Mouse (Mus musculus): ENCODE data around the gene Gtf2f1.

The Gtf2f1 gene

DNA sequence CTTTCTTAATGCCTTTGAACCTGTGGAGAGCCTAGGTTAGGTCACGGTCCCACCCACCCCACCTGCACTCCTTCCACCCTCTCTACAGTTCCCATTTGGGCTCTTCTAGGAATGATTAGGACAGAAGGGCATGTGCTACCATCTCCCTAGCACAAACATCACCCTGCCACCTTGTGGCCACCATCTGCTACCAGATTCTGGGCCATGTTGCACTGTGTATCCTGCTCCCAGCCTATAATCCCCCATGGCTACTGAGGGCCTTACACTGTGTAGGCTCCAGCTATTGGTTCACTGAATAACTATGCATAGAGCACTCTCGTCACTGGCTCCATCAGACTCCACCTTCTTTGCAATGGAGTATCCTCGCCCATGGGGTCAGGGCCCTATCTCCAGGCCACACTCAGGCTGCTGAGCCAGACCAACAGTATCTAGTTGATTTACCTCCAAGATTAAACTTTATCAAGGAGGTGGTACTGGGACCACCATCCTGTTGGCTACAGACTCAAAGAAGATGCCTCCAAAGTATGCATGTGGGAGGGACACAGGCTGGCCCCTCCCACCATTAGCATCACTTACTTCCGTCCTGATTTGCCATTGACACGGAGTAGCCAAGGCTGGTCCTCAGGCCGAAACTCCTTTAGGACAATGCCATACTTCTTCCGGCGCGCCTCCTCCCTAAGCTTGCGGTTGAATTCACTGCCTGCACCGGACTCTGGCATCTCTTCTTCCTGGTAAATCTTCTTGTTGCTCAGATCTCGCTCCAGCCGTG, 3.8 kb downstream of the Gtf2f1 start:
- no peak for DNase-seq (ENCODE audit: low read depth, low spot score)

DNA sequence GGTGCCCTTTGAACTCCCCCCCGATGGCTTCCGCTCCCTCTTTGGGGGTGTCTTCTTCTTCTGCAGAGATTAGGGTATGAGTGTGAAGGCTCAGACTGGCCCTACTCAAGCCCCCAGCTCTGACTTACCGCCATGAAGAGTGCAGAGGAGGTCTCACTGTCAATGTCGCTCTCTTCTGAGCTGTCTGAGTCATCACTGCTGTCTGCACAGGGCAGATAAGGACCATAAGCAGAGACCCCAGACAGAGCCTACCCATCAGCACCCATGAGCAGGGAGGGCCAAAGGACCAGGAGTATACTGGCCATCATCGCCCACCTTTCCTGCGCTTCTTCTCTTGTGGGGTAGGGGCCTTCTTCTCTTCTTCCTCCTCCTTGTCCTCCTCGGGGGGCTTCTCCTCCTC, 7.1 kb downstream of the Gtf2f1 start:
- DNase-seq (ENCODE audit: low read depth, low spot score): no peak

DNA sequence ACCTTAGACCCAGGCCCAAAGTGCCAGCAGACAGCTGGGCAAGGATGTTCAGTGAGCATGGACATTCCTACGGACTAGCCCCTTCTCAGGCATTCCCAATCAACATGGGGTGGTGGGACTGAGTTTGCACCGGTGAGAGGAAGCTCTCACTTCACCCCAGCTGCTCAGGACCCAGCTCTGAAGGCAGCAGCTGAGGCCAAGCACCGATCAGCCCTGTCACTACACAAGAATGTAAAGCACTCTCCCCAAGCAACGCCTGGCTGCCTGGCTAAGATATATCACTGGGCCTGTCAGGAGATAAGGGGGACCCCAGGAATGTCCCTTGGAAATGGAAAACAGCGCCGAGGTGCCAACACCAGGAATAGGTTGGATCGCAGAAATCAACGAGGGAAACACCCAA, 9.9 kb downstream of the Gtf2f1 start:
- no peak for DNase-seq (ENCODE audit: low read depth, low spot score)

- DNase-seq (ENCODE audit: low read depth, low spot score): no peak
Measured at GRCm38 (mm10) chr17:56999968-57000609, 11.0 kb downstream of the Gtf2f1 start, which contains the start of gene Pspn. TSS of gene Pspn (minus strand) at chr17:57000018.

- DNase-seq (ENCODE audit: low read depth, low spot score): no peak
Measured at GRCm38 (mm10) chr17:56999414-56999813, 11.7 kb downstream of the Gtf2f1 start.

DNA sequence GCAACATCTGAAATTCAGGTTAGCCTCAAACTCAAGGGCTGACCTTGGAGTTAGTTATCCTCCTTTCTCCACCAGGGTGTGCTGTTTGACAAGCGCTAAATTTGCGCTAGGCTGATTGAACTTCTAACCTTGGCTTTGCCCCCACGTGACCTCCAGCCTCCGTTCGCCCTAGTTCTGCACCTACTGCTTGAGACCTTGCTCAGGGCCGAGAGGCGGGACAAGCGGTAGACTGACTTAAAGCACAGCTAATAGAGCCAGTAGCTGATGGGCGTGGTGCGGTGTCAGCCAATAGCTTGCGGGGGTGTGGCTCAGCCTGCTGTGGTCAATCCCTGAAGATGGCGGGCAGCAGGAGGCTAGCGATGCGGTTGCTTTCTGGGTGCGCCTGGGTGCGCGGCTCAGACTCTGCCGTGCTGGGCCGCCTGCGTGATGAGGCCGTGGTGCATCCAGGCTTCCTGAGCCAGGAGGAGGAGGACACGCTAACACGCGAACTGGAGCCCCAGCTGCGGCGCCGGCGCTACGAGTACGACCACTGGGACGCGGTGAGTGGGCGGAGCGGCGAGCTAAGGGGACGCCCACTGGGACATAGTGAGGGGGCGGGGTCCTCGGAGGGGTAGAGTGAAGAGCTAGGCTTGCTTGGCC, 13.9 kb downstream of the Gtf2f1 start, which contains the start of gene Alkbh7:
Gene Alkbh7, plus strand, starts transcription at position 311 of the 639 bp plus-strand sequence.
- peak; percentile 97 for DNase-seq (ENCODE audit: low read depth, low spot score)

DNA sequence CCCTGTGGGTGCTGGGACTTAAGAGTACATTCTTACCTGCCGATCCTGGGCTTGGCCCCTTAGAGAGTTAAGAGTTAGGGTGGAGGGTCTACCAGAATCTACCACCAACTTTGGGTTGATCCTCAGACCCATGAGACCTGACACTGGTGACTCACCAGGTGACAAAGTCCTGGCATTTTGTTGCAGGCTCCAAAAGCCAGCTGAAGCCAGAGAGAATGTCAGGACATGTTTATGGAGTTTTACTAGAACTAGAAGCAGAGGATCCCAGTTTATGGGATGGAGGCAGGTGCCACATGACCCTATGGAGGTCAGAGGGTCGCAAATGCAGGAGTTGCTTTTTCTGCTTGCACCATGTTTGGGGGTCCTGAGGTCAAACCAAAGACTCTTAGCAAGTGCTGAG, 14.6 kb downstream of the Gtf2f1 start:
- no peak for DNase-seq (ENCODE audit: low read depth, low spot score)

GRCm38 (mm10) chr17:56995046-56995445, 16.0 kb downstream of the Gtf2f1 start:
- no peak for DNase-seq (ENCODE audit: low read depth, low spot score)

- DNase-seq (ENCODE audit: low read depth, low spot score): no peak
Measured at GRCm38 (mm10) chr17:56990966-56991365, 20.1 kb downstream of the Gtf2f1 start.

GRCm38 (mm10) chr17:56990115-56990746, 20.9 kb downstream of the Gtf2f1 start, which contains the start of gene Clpp:
TSS of gene Clpp (plus strand) at chr17:56990305.
- peak; percentile 89 for DNase-seq (ENCODE audit: low read depth, low spot score)

DNA sequence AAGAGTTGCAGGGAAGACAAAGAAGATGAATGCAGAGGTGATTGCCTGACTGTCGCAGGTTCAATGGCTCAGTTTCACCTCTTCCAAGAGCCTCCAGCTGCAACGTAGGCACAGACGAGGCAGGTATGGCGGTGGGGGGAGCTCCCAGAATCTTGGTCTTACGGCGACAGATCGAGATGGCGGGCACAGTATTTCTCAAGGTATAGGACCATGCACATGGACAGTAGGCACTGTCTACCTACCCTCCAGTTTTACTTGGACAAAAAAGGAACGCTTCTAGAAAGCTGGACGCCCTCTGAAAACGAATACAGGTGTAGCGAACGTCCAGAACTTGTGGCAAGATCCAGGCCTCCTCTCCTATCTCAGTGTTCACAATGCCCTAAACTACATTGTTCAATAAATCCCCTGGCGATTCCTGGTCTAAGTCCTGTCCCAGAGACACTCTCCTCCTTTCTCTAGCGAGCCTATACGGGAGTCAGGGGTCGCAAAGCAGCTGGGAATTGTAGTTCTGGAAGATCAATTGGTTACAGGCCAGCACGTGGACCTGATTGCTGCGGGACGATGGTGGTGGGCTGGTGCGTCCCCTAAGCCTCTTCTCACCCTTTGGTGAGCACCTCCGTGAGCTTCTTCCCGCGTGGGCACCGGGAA, 21.5 kb downstream of the Gtf2f1 start:
- peak; percentile 68 for DNase-seq (ENCODE audit: low read depth, low spot score)

GRCm38 (mm10) chr17:56988921-56989430, 22.1 kb downstream of the Gtf2f1 start:
- DNase-seq (ENCODE audit: low read depth, low spot score): no peak

- DNase-seq (ENCODE audit: low read depth, low spot score): no peak
Measured at GRCm38 (mm10) chr17:56988441-56988840, 22.6 kb downstream of the Gtf2f1 start.

DNA sequence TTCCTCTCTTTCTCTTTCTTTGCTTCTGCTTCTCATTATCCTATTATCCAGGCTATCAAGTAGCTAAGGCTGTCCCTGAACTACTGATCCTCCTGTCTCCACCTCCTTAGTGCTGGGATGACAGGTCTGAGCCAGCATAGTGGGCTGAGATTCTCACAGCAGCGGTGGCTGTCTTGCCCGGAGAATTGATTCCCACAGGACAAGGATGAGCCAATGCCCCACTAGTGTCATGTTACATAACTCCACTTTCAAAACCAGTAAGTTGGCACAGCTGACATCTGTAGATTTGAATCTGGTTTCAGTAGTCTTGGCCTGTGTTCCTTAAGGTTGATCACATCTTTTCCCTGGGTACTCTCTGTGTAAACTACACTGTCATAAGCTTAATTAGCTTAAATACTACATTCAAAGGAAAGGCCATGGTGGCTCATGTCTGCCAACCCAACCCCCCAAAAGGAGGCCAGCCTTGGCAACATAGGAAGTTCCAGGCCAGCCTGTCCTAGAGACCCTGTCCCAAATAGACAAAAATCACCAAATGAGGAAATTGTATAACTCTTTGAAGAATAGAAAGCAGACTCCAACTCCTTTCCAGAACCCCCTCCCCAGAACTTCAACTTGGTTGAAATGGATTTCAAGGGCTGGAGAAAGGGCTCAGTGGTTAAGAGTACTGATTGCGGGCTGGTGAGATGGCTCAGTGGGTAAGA, 24.8 kb downstream of the Gtf2f1 start:
- no peak for DNase-seq (ENCODE audit: low read depth, low spot score)

GRCm38 (mm10) chr17:56985656-56986055, 25.4 kb downstream of the Gtf2f1 start:
- no peak for DNase-seq (ENCODE audit: low read depth, low spot score)

DNA sequence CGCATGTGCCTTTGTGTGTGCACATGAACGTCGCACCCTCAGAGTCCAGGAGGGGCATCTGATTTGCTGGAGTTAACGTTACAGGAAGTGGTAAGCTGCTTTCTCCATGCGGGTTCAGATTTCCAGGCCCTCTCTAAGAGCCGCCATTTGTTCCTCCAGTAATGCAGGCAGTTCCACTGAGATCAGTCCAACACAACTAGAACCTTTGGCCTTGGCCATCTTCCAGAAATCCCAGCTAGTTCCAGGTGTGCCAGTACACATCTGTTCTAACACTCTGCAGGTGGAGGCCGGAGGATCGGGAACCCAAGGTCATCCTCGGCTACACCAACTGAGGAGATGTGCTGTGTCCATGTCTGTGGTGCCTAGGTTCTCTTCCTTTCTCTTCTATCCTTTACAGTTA, 26.2 kb downstream of the Gtf2f1 start:
- no peak for DNase-seq (ENCODE audit: low read depth, low spot score)

- no peak for DNase-seq (ENCODE audit: low read depth, low spot score)
Measured at GRCm38 (mm10) chr17:56982013-56982412, 29.1 kb downstream of the Gtf2f1 start, which contains the start of gene Acer1. TSS of gene Acer1 (minus strand) at chr17:56982126.

DNA sequence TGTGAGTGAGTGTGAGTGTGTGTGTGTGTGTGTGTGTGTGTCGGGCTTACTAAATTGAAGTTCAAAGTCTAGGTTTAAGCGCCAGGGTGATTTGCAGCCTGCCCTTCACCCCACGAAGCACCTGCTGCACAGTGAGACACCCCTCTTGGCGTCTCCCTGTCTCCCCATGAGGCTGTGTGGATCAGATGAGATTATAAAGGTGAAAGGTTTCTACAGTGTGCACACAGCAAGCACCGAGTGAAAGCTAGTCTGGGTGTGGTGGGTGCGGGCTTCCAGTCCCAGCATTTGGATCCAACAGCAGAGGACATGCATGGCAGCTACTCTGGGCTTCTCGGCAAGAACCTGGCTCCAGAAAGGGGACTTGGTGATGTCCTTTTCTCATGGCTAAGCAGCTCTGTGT, 30.0 kb downstream of the Gtf2f1 start:
- DNase-seq (ENCODE audit: low read depth, low spot score): no peak

DNA sequence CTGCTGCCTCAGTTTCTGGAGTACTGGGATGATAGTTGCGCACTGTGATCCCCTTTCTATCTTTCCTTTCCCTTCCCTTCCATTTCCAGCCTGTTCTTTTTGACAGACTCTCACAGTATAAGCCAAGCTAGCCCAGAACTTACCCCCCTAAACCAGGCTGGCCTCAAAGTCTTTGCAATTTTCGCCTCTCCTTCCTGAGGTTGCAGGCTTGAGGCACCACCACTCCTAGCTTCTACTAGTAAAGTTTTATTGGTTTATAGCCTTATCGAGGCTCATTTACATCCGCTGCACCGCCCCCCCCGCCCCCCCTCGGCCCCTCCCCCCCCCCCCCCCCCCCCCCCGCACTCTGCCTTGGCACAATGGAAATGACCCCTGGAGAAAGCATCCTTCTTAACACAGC, 31.6 kb downstream of the Gtf2f1 start:
- no peak for DNase-seq (ENCODE audit: low read depth, low spot score)

GRCm38 (mm10) chr17:56976531-56977390, 34.3 kb downstream of the Gtf2f1 start:
- DNase-seq (ENCODE audit: low read depth, low spot score): no peak

Measured in retina, adult 2 months (tissue).